Comparison of ENCODE assay signal across 7 mouse cellular contexts in the genomic region with DNA sequence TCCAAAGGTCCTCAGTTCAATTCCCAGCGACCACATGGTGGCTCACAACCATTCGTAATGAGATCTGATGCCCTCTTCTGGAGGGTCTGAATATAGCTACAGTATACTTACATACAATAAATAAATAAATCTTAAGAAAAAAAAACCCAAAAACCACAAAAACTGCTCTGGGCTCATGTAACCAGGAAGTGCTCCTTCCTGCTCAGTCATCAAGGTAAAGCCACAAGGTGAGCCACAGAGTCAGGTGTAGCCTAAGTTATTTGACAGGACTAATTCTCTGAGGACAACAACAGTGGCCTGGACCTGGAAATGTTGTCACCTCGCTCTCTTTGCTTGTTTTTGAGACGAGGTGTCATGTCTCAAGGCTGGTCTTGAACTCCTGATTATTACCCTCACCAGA.
"Had no signal": no experiment of that assay in that cellular context is flagged by ENCODE, and none has a peak within 500 bp of the region (broad histone marks: within the 10 kb centered on the region; RNA-seq: fewer than 3 reads in every experiment).

No protein-coding gene starts in this region.

- DNase-seq: kidney, postnatal 14 days; lung, embryonic 14.5 days; lung, postnatal 10 days; lung, postnatal 4 days; midbrain, embryonic 14.5 days; right cerebral cortex, postnatal 4 days; thymus, postnatal 36 days had no signal
